Mouse (Mus musculus): Measurements from ENCODE around the gene Ksr1. TPM values are rescaled to one million over a fixed set of nuclear protein-coding genes. Genes with fewer than 3 reads are reported as not detected.

Gene Ksr1
- total and polyA plus RNA-seq, 2 experiments from 2014 or later, result 1.9 to 51.3 TPM

GRCm38 (mm10) chr11:79137245-79137644, 9.0 kb downstream of the Ksr1 start:
- H3K9me3 ChIP-seq (ENCODE audit: low read length), result no peaks in the 10 kb centered on the region
- ATAC-seq (0 out of 2 replicates have a peak, but pooled peaks have one; percentile 49), DNase-seq (ENCODE audit: low spot score) (peak; percentile 51)
- no peaks in the 10 kb centered on the region for H3K27me3 ChIP-seq (ENCODE audit: insufficient read depth, low read length)
- no peak overlapping the region for H3K9ac ChIP-seq (replicated peaks; ENCODE audit: low read length)
- no peak overlapping the region for H3K4me2 ChIP-seq (ENCODE audit: low read depth, low read length)
- H3K36me3 ChIP-seq (ENCODE audit: insufficient read depth, low read length), result no peaks in the 10 kb centered on the region
- peaks cover 8% of the 10 kb centered on the region; the same call in 1 of the 2 replicates for H3K4me1 ChIP-seq (ENCODE audit: insufficient read depth, low read length)
- no peak overlapping the region; the same call in 1 of the 2 replicates for H3K27ac ChIP-seq
- 52% methylated on average over 5 of the region's 5 CpGs for WGBS
- H3K4me3 ChIP-seq (ENCODE audit: low read length), result no peak overlapping the region
- no peak for TF ChIP-seq CTCF (IDR thresholded peaks at IDR 0.05; ENCODE audit: low read depth)

- Histone ChIP-seq H3K27ac (peak overlapping the region; percentile 56), H3K36me3 (ENCODE audit: insufficient read depth, low read length) (no peaks in the 10 kb centered on the region), H3K4me3 (ENCODE audit: low read length) (no peak overlapping the region), H3K9me3 (ENCODE audit: low read length) (no peaks in the 10 kb centered on the region), H3K4me2 (ENCODE audit: low read depth, low read length) (no peak overlapping the region), H3K9ac (replicated peaks; ENCODE audit: low read length) (no peak overlapping the region), H3K27me3 (ENCODE audit: insufficient read depth, low read length) (no peaks in the 10 kb centered on the region), H3K4me1 (ENCODE audit: insufficient read depth, low read length) (peaks cover 8% of the 10 kb centered on the region; the same call in 1 of the 2 replicates)
- ATAC-seq, result 0 out of 2 replicates have a peak, but pooled peaks have one; percentile 24
- peak; percentile 37 for DNase-seq (ENCODE audit: low spot score)
- TF ChIP-seq CTCF (IDR thresholded peaks at IDR 0.05; ENCODE audit: low read depth), result no peak
- whole genome bisulfite sequencing, result 24% methylated on average over 7 of the region's 7 CpGs
Observed at GRCm38 (mm10) chr11:79135685-79136360, 10.4 kb downstream of the Ksr1 start.

- H3K27ac ChIP-seq, result no peak overlapping the region
- DNase-seq (ENCODE audit: low spot score) (no peak), ATAC-seq (no peak)
- TF ChIP-seq CTCF (IDR thresholded peaks at IDR 0.05; ENCODE audit: low read depth), result no peak
- H3K4me2 ChIP-seq (ENCODE audit: low read depth, low read length), result no peak overlapping the region
- H3K9me3 ChIP-seq (ENCODE audit: low read length), result no peaks in the 10 kb centered on the region
- H3K4me1 ChIP-seq (ENCODE audit: insufficient read depth, low read length), result peaks cover 8% of the 10 kb centered on the region; the same call in 1 of the 2 replicates
- WGBS, result 90% methylated on average over 13 of the region's 13 CpGs
- H3K27me3 ChIP-seq (ENCODE audit: insufficient read depth, low read length), result no peaks in the 10 kb centered on the region
- H3K9ac ChIP-seq (replicated peaks; ENCODE audit: low read length), result no peak overlapping the region
- H3K36me3 ChIP-seq (ENCODE audit: insufficient read depth, low read length), result no peaks in the 10 kb centered on the region
- no peak overlapping the region for H3K4me3 ChIP-seq (ENCODE audit: low read length)
Observed at GRCm38 (mm10) chr11:79135105-79135503, 11.1 kb downstream of the Ksr1 start.

DNA sequence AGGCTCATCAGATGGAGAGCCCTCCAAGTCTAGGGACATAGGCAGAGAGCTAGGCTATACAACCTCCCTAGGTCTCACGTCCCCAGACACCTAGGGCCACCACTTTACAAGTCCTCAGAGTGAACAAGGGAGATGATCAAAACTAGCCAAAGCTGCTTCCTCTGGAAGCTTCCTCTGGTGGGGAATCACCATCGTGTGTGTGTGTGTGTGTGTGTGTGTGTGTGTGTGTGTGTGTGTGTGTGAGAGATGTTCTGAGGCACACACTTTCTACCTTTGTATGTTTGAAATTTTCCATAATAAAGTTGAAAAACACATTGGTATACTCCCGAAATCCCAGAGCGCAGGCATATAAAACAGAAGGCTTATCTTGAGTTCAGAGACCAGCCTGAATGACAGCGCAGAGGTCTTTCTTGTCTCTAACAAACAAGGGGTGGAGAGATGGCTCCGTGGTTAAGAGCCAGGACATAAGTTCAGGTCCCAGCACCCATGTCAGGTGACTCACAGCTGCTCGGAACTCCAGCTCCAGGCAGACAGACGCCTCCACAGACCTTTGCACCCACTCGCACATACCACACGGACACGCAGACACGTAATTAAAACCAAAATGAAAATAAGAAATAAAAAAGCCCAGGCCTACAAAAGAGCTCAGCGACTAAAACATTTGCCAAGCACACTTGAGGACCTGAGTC, 11.6 kb downstream of the Ksr1 start:
- WGBS, result 86% methylated on average over 13 of the region's 13 CpGs
- no peak overlapping the region for H3K4me2 ChIP-seq (ENCODE audit: low read depth, low read length)
- no peak overlapping the region for H3K4me3 ChIP-seq (ENCODE audit: low read length)
- no peak for TF ChIP-seq CTCF (IDR thresholded peaks at IDR 0.05; ENCODE audit: low read depth)
- peaks cover 8% of the 10 kb centered on the region; the same call in 1 of the 2 replicates for H3K4me1 ChIP-seq (ENCODE audit: insufficient read depth, low read length)
- H3K27ac ChIP-seq, result no peak overlapping the region
- DNase-seq (ENCODE audit: low spot score) (no peak), ATAC-seq (no peak)
- no peak overlapping the region for H3K9ac ChIP-seq (replicated peaks; ENCODE audit: low read length)
- H3K9me3 ChIP-seq (ENCODE audit: low read length), result no peaks in the 10 kb centered on the region
- H3K36me3 ChIP-seq (ENCODE audit: insufficient read depth, low read length), result no peaks in the 10 kb centered on the region
- H3K27me3 ChIP-seq (ENCODE audit: insufficient read depth, low read length), result no peaks in the 10 kb centered on the region

- Histone ChIP-seq H3K27me3 (ENCODE audit: insufficient read depth, low read length) (no peaks in the 10 kb centered on the region), H3K4me3 (ENCODE audit: low read length) (no peak overlapping the region), H3K36me3 (ENCODE audit: insufficient read depth, low read length) (no peaks in the 10 kb centered on the region), H3K4me2 (ENCODE audit: low read depth, low read length) (no peak overlapping the region), H3K9me3 (ENCODE audit: low read length) (no peaks in the 10 kb centered on the region), H3K4me1 (ENCODE audit: insufficient read depth, low read length) (peaks cover 8% of the 10 kb centered on the region; the same call in 1 of the 2 replicates), H3K9ac (replicated peaks; ENCODE audit: low read length) (no peak overlapping the region), H3K27ac (no peak overlapping the region)
- no peak for TF ChIP-seq CTCF (IDR thresholded peaks at IDR 0.05; ENCODE audit: low read depth)
- 87% methylated on average over 9 of the region's 9 CpGs for WGBS
- no peak for ATAC-seq
- DNase-seq (ENCODE audit: low spot score), result no peak
Observed at GRCm38 (mm10) chr11:79133961-79134360, 12.2 kb downstream of the Ksr1 start.

DNA sequence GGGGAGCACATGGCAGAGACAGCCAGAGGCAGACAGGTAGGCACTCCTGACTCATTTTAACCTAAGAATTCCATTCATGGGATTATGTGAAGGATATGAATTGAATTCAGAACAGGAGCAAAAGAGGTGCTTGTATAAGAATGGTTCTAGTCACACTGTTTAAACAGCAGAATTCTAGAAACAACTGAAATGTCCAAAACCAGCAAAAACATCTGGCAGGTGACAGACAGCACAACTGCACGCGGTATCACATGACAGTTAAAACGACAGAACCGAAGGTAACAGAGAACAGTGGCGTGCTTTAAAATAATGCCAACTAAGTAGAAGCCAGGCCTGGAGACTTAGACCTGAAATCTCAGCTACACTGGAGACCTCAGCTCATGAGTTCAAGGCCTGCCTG, 13.2 kb downstream of the Ksr1 start:
- ATAC-seq, result no peak

More for the DNA sequence above, 13.2 kb downstream of the Ksr1 start:
- Histone ChIP-seq H3K36me3 (ENCODE audit: insufficient read depth, low read length) (no peaks in the 10 kb centered on the region), H3K9me3 (ENCODE audit: low read length) (no peaks in the 10 kb centered on the region), H3K4me3 (ENCODE audit: low read length) (no peak overlapping the region), H3K4me2 (ENCODE audit: low read depth, low read length) (no peak overlapping the region), H3K9ac (replicated peaks; ENCODE audit: low read length) (no peak overlapping the region), H3K4me1 (ENCODE audit: insufficient read depth, low read length) (peaks cover 8% of the 10 kb centered on the region; the same call in 1 of the 2 replicates), H3K27ac (no peak overlapping the region), H3K27me3 (ENCODE audit: insufficient read depth, low read length) (no peaks in the 10 kb centered on the region)
- WGBS, result 92% methylated on average over 5 of the region's 5 CpGs
- DNase-seq (ENCODE audit: low spot score), result no peak
- TF ChIP-seq CTCF (IDR thresholded peaks at IDR 0.05; ENCODE audit: low read depth), result no peak

All from hindbrain, postnatal 0 days (tissue).